Mouse (Mus musculus): ENCODE results near the gene Stac3.

- no peak for TF ChIP-seq CTCF (conservative IDR thresholded peaks at IDR 0.05; ENCODE audit: insufficient read depth, insufficient read length, low read depth, low read length)
- TF ChIP-seq POLR2A (IDR thresholded peaks at IDR 0.05; ENCODE audit: low read depth, low read length), result no peak
Measured at GRCm38 (mm10) chr10:127530945-127531344, 29.5 kb downstream of the Stac3 start.
